ENCODE assay signal across 8 mouse cellular contexts in genomic region chr12:16810525-16811431, GRCm38 (mm10). TPM values are rescaled to one million over a fixed set of nuclear protein-coding genes. Genes with fewer than 3 reads are reported as not detected.
A peak's percentile ranks its signal among the peaks of the same experiment; 100 is the strongest.
DNase-seq lines count a peak whose midpoint lies in the region; ATAC-seq and TF ChIP-seq lines count a peak whose summit lies in the region.

E2f6 (plus strand) TSS chr12:16810963.

- H3K27ac ChIP-seq in ES-Bruce4 (ENCODE audit: insufficient read depth, low read length) = no peak within 1 kb of the TSS
- H3K27ac ChIP-seq in forebrain, embryonic 15.5 days (replicated peaks) = peak within 1 kb of the TSS; percentile 60; the same call in 1 of the 2 replicates
- peak within 1 kb of the TSS; percentile 22 for H3K27ac ChIP-seq in neural tube, embryonic 14.5 days (ENCODE audit: low read depth, low read length)

- peak within 1 kb of the TSS; percentile 82 for H3K4me2 ChIP-seq in forebrain, embryonic 15.5 days (replicated peaks)
- peak within 1 kb of the TSS; percentile 64 for H3K4me2 ChIP-seq in neural tube, embryonic 14.5 days (ENCODE audit: low read depth, low read length)

- no peak for TF ChIP-seq CTCF in ES-Bruce4 (IDR thresholded peaks at IDR 0.05; ENCODE audit: low read depth, low read length)

- peak within 1 kb of the TSS; percentile 76 for H3K4me3 ChIP-seq in ES-Bruce4 (ENCODE audit: low read depth, low read length)
- peak within 1 kb of the TSS; percentile 75 for H3K4me3 ChIP-seq in forebrain, embryonic 15.5 days
- peak within 1 kb of the TSS; percentile 74 for H3K4me3 ChIP-seq in neural tube, embryonic 14.5 days (ENCODE audit: low read depth, low read length)

- TF ChIP-seq POLR2A in ES-Bruce4 (IDR thresholded peaks at IDR 0.05; ENCODE audit: insufficient read depth, low read length) = no peak

- H3K4me1 ChIP-seq in ES-Bruce4 (ENCODE audit: control insufficient read depth, insufficient read depth, low read length) = no peaks in the 10 kb centered on the region
- peaks cover 14% of the 10 kb centered on the region for H3K4me1 ChIP-seq in forebrain, embryonic 15.5 days
- peaks cover 6% of the 10 kb centered on the region; the same call in 1 of the 2 replicates for H3K4me1 ChIP-seq in neural tube, embryonic 14.5 days (ENCODE audit: control insufficient read depth, insufficient read depth, low read length)

- no peak for TF ChIP-seq EP300 in ES-Bruce4 (IDR thresholded peaks at IDR 0.05; ENCODE audit: insufficient read depth, low read depth, low read length)

- no peaks in the 10 kb centered on the region for H3K36me3 ChIP-seq in ES-Bruce4 (ENCODE audit: control insufficient read depth, insufficient read depth, low read length, poor library complexity, severe bottlenecking)
- no peaks in the 10 kb centered on the region for H3K36me3 ChIP-seq in forebrain, embryonic 15.5 days
- H3K36me3 ChIP-seq in neural tube, embryonic 14.5 days (ENCODE audit: control insufficient read depth, insufficient read depth, low read length) = no peaks in the 10 kb centered on the region

- intact Hi-C loops in heart, postnatal 14 days (cut with DNase I) = loop anchor here (1.0 kb wide), 1 partner anchor 84 kb away; the partner anchor contains the start of gene Rock2

- WGBS in forebrain, embryonic 15.5 days = 6% methylated on average over 78 of the region's 81 CpGs
- 9% methylated on average over 54 of the region's 81 CpGs for WGBS in neural tube, embryonic 14.5 days

- H3K9ac ChIP-seq in ES-Bruce4 (ENCODE audit: low read depth, poor library complexity, severe bottlenecking) = peak within 1 kb of the TSS; percentile 74
- peak within 1 kb of the TSS; percentile 72 for H3K9ac ChIP-seq in forebrain, embryonic 15.5 days (replicated peaks)
- peak within 1 kb of the TSS; percentile 75 for H3K9ac ChIP-seq in neural tube, embryonic 14.5 days (replicated peaks; ENCODE audit: low read depth, low read length)

- H3K27me3 ChIP-seq in ES-Bruce4 (ENCODE audit: control insufficient read depth, insufficient read depth, low read length, poor library complexity, severe bottlenecking) = peaks cover 3% of the 10 kb centered on the region; the same call in 1 of the 2 replicates
- peaks cover 17% of the 10 kb centered on the region; the same call in 1 of the 2 replicates for H3K27me3 ChIP-seq in forebrain, embryonic 15.5 days
- no peaks in the 10 kb centered on the region; the same call in 1 of the 2 replicates for H3K27me3 ChIP-seq in neural tube, embryonic 14.5 days (ENCODE audit: control insufficient read depth, insufficient read depth, low read length)

- ATAC-seq in forebrain, embryonic 15.5 days (replicated peaks) = peak; percentile 88
- peak; percentile 89 for ATAC-seq in neural tube, embryonic 14.5 days (ENCODE audit: low read depth)

- DNase-seq in cerebellum, adult 11 months = peak; percentile 87
- DNase-seq in heart, postnatal 14 days = peak; percentile 86 to 87
- peak; percentile 72 to 83 for DNase-seq in layer of hippocampus, adult 18-20 months (ENCODE audit: low spot score in 2 of 2)
- peak; percentile 76 to 79 for DNase-seq in lung, adult 18-20 months
- peak; percentile 89 for DNase-seq in testis, postnatal 10 days (ENCODE audit: low spot score)

- H3K9me3 ChIP-seq in ES-Bruce4 (replicated peaks; ENCODE audit: control insufficient read depth, insufficient read depth, low read length, poor library complexity, severe bottlenecking) = no peaks in the 10 kb centered on the region; the same call in 1 of the 2 replicates
- no peaks in the 10 kb centered on the region for H3K9me3 ChIP-seq in forebrain, embryonic 15.5 days
- no peaks in the 10 kb centered on the region for H3K9me3 ChIP-seq in neural tube, embryonic 14.5 days (ENCODE audit: control insufficient read depth, low read length)

RNA-seq across cellular contexts. Expression of gene E2f6, which starts in this region (rescaled TPM):
- 22.2 and 25.4 TPM in 2 replicates for polyA plus RNA-seq in ES-Bruce4 (2011; ENCODE audit: insufficient read depth, insufficient read length, low read depth, missing spikeins)
- 31.1 and 33.2 TPM in 2 replicates for polyA plus RNA-seq in forebrain, embryonic 15.5 days (2015; fragmentation: Nextera tagmentation; extraction: Ambion mirVana)
- 10 to 100 TPM; 57.2 to 60.7 TPM for total RNA-seq in heart, postnatal 14 days (2021)
- total RNA-seq in layer of hippocampus, adult 18-20 months (2021) = 10 to 100 TPM; 35.2 to 37.1 TPM
- 28.7 and 32.9 TPM in 2 replicates for polyA plus RNA-seq in neural tube, embryonic 14.5 days (2014; fragmentation: Nextera tagmentation; extraction: Ambion mirVana)
